Mouse (Mus musculus): ENCODE results near the gene Rbm20. TPM values are rescaled to one million over a fixed set of nuclear protein-coding genes. Genes with fewer than 3 reads are reported as not detected.
A peak's percentile ranks its signal among the peaks of the same experiment; 100 is the strongest.

Gene Rbm20
- total RNA-seq, 2 experiments from 2014 or later = not detected

DNA sequence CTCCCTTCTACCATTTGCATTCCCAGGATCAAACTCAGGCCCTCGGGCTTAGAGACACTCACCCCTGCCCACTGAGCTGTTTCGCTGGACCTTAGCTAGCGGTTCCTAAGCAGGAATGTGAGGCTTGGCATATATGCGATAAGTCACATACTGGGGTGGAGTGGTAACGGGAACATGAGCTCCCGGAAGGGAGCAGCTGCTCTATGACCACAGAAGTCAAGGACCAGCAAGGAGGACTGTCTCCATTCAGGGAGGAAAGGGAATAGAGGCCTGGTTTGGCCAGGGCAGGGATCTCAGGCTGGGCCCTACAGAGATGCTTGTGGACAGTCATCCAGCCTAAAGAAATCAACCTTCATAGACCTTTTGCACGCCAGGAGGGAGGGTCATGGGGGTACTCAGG is 184.2 kb downstream of the Rbm20 start:
- no peak for ATAC-seq (replicated peaks; ENCODE audit: low FRiP score, poor library complexity, severe bottlenecking)

DNA sequence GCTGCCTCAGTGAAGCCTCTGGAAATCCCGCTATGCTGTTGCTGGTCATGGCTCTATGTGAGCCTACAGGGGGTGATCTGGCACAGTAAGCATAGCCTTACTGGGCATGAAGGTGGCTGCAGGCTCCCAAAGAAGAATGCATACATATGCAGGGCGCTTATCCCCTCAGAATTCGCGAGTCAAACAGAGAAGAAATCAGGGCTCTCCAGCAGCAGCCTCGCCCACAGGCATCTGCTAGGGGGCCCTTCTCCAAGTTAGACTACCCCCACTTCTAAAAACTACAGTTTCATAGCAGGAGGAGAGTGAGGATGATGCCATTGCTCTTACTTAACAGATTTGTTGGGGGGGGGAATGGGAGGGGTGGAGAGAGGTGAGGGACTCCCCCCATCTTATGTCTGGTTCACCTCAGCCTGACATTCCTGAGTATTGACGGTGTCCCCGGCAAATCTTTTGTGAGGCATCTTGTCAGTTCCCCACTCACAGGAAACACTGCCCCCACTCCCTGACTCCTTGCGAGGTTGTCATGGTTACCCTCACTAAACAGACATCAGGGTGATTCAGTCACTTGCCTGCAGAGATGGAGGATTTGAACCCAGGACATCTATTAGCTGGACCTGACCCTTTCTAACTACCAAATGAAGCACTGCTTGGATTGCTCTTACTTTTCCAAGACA is 185.6 kb downstream of the Rbm20 start:
- ATAC-seq (replicated peaks; ENCODE audit: low FRiP score, poor library complexity, severe bottlenecking) = no peak

- no peak for ATAC-seq (replicated peaks; ENCODE audit: low FRiP score, poor library complexity, severe bottlenecking)
Observed at GRCm38 (mm10) chr19:53867238-53867637, 190.1 kb downstream of the Rbm20 start.

- no peak for ATAC-seq (replicated peaks; ENCODE audit: low FRiP score, poor library complexity, severe bottlenecking)
Observed at GRCm38 (mm10) chr19:53868125-53868524, 191.0 kb downstream of the Rbm20 start.

GRCm38 (mm10) chr19:53868796-53869195 is 191.7 kb downstream of the Rbm20 start:
- ATAC-seq (replicated peaks; ENCODE audit: low FRiP score, poor library complexity, severe bottlenecking) = no peak

DNA sequence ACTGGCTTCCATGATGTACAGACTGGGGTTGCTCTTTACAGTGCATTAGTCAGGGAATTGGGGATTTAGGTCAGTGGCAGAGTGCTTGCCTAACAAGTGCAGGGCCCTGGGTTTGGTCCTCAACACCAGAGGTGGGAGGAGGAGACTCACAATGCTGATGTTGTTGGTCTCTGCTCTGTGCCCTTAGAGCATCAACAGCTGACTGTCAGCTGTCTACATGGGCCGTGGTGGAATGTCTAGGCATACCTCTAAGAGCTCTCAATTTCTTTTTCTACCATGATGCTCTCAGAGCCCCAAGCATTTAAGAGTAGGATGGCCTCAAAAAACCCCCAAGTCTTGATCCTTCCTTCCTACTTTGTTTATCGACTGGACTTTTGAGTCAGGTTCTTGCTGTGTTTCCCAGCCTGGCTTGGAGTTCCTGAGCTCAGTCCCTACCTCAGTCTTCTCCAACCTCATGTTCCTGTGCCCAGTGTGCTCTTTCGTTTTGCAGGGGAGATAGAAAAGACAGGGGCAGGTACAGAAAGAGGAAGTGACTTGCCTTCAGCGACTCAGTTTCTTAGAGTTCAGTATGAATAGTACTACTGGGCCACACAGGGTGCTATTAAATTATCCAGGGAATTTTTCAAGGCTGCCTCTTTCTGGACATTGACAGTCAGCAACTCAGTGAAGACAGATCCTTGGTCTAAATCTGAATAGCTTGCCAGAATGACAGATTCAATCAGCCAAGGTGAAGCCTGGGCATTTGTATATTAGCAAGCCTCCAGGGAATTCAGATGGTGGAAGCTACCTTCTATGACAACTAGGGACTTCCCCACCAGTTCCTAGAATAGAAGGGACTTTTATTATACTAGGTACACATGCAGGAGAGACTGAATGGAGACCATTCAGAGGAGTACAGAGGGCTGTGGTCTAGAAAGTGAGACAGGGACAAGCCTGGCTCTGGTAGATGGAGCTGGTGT is 192.6 kb downstream of the Rbm20 start:
- no peak for ATAC-seq (replicated peaks; ENCODE audit: low FRiP score, poor library complexity, severe bottlenecking)

- no peak for ATAC-seq (replicated peaks; ENCODE audit: low FRiP score, poor library complexity, severe bottlenecking)
Observed at GRCm38 (mm10) chr19:53870568-53870967, 193.5 kb downstream of the Rbm20 start.

DNA sequence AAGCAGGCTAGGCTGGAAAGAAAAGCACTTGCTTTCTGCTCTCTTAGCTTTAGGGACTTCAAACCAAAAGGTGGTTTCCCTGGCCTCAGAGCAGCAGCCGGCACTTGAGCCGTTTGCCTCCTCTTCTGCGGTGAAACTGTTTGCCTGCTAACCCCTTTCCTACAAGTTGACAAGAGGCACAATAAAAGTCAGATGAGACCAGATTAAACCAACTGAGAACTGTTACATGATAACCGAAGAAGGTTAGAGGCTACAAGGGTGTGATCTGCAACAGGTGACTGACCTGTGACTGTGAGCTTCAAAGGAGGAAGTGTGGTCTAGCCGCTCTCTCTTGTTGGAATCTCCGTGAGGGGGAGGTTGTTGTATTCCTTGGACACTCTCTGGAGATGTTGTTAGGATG is 194.4 kb downstream of the Rbm20 start:
- ATAC-seq (replicated peaks; ENCODE audit: low FRiP score, poor library complexity, severe bottlenecking) = no peak

DNA sequence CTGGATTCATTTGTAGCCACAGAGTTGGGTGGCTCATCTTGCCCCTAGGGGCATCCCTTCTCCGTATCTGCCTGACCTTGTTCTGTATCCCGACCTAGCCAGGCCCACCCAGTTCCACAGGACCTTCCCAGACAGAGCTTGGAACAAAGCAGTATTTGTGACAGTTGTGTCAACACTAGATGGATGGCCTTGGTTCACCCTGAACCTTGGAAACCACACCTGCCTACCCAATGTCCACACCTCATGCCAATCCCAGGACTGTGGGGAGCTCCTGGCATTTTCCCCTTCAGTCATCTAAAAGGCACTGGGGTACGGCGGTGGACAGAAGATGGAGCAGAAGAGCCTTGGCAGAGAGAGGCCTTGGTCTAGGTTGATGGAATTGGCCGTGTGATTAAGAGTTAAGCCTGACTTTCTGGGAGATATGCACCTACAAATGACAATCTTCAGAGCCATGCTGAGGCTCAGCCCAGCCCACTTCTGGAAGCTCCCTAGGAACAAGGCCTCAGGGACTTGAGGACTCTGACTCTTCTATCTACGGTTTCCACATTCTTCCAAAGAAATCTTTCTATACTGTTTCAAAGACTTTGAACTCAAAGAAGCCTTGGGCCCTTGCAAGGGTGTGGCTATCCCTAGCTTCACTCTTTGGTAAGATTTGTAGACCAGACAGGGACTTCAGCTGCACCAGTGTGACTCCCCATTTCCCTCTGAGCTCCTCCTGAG is 196.0 kb downstream of the Rbm20 start:
- ATAC-seq (replicated peaks; ENCODE audit: low FRiP score, poor library complexity, severe bottlenecking) = no peak

DNA sequence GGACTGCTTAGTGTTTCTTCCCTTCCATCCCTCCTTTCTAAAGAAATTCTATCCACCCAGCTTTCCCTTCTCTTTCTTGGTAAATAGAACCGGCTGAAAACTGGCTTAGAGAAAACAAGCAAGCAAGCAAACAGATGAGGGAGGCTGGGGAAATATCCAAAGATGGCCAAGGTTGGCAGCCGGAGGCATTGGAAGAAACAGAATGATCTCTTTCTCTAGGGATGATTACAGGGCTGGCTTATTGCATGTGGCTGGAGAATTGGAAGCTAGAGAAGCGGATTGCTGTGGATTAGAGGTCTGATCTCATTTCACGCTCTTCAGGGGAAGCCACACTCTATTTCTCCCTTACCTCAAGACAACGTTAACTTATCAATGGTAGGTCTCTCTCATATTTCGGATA is 198.1 kb downstream of the Rbm20 start:
- ATAC-seq (replicated peaks; ENCODE audit: low FRiP score, poor library complexity, severe bottlenecking) = no peak

DNA sequence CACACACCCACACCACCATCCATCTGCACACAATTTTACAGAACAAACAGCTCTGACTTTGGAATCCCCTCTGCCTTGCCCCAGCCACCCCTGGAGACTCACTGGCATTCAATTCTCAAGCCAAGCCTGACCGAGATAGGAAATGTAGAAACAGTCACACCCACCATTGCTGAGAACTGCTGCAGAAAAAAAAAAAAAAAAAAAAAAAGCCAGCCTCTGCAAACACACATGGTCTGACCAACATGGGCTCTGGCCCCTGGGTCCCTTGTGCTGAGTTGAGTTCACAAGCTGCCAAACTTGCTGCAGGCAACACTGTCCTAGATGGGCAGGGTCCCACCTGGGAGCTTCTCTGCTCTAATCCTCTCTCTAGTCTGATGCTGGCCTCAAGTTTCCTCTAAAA is 200.7 kb downstream of the Rbm20 start:
- ATAC-seq (replicated peaks; ENCODE audit: low FRiP score, poor library complexity, severe bottlenecking) = no peak

DNA sequence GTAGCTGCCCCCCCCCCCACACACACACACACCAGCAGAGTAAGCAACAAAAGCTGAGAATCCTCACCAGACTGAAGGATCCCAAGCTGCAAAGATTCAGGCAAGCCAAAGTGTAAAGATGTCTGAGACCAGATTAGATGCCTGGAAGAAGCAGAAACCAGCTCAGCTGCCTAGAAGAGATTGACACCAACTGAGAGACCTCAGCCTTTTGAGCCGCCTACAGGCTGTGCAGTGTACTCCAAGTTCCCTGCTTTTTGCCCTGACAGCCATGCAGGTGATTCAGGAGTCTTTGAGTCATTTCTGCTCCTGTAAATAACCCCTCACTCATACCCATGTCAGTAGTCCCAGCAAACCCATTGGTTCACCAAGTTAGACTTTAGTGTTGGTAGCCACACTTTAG is 203.4 kb downstream of the Rbm20 start:
- ATAC-seq (replicated peaks; ENCODE audit: low FRiP score, poor library complexity, severe bottlenecking) = 0 out of 2 replicates have a peak, but pooled peaks have one; percentile 39

GRCm38 (mm10) chr19:53881786-53882185 is 204.7 kb downstream of the Rbm20 start:
- ATAC-seq (replicated peaks; ENCODE audit: low FRiP score, poor library complexity, severe bottlenecking) = no peak

DNA sequence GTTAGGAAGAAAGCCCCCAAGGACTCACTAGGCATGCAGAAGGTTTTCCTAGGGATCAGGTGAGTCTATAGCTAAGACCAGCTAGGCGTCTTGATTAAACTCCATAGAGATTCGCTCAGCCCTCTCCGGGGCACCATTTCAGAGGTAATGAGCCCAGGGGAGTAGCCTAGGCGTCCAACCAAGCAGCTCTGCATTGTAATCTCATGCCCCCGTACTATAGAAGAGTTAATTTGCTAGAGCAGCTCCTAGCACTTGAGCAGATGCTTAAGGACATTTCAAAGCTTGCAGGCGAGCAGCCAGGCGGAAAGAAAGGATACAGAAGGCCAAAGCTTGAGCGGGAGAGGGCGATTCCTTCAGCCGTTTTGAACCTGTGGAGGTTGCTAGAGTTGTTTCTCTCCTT is 208.3 kb downstream of the Rbm20 start:
- no peak for ATAC-seq (replicated peaks; ENCODE audit: low FRiP score, poor library complexity, severe bottlenecking)

DNA sequence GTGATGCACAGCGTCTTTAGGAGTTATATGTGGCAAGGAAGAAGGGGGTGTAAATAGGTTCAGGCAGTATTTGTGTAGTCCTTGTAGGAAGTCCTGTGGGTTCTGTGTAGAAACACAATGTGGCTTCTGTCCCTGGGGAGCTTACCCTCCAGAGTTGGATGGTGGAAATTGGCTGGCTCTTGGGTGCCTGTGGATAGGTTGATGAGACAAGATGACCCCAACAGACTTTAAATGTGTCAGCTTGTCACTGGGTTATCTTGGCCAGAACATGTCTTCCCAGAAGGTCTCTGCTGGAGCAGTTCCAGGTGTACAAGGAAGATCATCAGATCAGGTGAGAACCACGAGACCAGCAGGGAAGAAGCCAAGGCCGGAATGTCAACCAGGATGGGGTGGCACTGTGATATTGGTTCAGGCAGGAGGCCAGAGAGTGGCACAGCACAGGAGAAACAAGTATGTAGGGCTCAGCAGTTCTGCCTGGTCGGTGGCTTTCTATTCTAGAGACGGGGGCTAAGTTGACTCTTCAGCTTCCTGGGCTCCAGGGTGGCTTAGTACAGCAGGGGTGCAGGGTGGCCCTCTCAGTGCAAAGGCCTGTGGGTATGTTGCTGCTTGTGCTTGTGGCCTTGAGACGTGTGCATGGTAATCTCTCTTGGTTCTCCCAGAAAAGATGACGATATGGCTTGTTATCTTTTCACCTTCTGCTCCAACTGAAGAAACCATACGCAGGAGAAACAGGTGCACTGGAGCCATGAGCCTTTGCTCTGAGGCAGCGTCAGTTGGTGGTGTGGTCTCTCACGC is 209.7 kb downstream of the Rbm20 start:
- ATAC-seq (replicated peaks; ENCODE audit: low FRiP score, poor library complexity, severe bottlenecking) = peak; percentile 37

DNA sequence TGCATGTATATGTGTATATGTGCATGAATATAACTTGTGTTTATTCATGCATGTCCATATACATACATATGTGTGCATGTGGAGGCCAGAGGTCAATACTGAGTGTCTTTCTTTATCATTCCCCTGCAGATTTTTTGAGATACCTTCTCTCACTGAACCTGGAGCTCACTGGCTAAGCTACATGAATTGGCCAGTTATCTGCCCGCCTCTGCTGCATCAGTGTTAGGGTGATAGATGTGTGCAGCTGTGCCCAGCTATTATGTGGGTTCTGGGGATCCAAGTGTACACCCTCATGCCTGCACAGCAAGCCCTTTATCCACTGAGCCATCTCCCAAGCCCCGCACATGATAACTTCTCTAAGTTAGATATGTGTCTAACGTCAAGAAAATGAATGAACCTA is 210.7 kb downstream of the Rbm20 start:
- ATAC-seq (replicated peaks; ENCODE audit: low FRiP score, poor library complexity, severe bottlenecking) = no peak

GRCm38 (mm10) chr19:53888331-53888730 is 211.2 kb downstream of the Rbm20 start:
- ATAC-seq (replicated peaks; ENCODE audit: low FRiP score, poor library complexity, severe bottlenecking) = no peak

DNA sequence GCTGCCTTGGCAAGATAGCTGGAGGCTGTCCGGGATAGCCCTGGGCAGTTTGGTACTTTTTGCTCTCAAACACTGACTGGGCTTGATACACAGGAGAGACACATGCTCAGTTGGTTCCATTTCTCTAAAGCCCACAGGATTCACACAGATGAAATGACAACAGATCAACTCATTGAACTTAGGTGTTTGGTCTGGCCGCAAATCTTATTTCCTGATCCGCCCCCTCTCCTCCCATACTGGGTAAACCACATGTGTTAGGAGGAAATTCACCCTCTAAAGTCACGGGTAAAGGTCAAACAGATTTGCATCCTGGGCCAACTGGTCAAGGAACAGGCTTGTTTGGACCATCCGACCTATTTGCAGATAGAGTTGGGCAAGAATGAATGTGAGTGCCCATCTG is 212.4 kb downstream of the Rbm20 start:
- no peak for ATAC-seq (replicated peaks; ENCODE audit: low FRiP score, poor library complexity, severe bottlenecking)

DNA sequence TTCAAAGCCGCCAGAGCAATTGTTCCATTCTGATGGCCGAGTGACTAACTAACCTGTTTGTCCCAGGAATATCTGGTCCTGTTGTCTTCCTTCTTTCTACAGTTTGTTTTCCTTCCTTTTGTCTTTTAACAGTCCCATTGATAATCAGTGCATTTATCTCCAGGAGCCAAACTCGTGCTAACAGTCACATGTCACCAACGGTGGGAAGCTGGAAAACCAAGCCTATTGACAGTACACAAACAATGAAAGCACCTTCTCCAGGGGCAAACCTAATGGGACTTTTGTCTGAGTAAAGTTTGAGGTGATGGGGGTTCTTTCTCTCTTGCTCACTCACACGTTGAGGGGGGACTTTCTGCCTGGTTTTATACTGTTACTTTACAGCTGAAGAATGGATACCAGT is 213.2 kb downstream of the Rbm20 start:
- no peak for ATAC-seq (replicated peaks; ENCODE audit: low FRiP score, poor library complexity, severe bottlenecking)

GRCm38 (mm10) chr19:53890781-53891251 is 213.7 kb downstream of the Rbm20 start:
- 0 out of 2 replicates have a peak, but pooled peaks have one; percentile 23 for ATAC-seq (replicated peaks; ENCODE audit: low FRiP score, poor library complexity, severe bottlenecking)
